ENCODE assay signal across 24 mouse cellular contexts in genomic region chr8:95596841-95597241, GRCm38 (mm10). TPM values are rescaled to one million over a fixed set of nuclear protein-coding genes. Genes with fewer than 3 reads are reported as not detected.
A peak's percentile ranks its signal among the peaks of the same experiment; 100 is the strongest.
DNase-seq lines count a peak whose midpoint lies in the region; ATAC-seq and TF ChIP-seq lines count a peak whose summit lies in the region.
"Had no signal": no experiment of that assay in that cellular context is flagged by ENCODE, and none has a peak within 500 bp of the region (broad histone marks: within the 10 kb centered on the region; RNA-seq: fewer than 3 reads in every experiment).

No protein-coding gene starts in this region.

- H3K4me3 ChIP-seq in heart, postnatal 0 days (ENCODE audit: low read depth, low read length): no peak overlapping the region
- H3K4me3 ChIP-seq: hindbrain, embryonic 12.5 days; midbrain, embryonic 13.5 days had no signal

- DNase-seq in ES-CJ7 (ENCODE audit: low read depth, low spot score) (peak; percentile 91), R1 (ENCODE audit: low read depth, low spot score) (peak; percentile 98)
- DNase-seq in heart, adult 8-10 months (ENCODE audit: low spot score): peak; percentile 35
- DNase-seq in heart, postnatal 0 days (ENCODE audit: low spot score): peak; percentile 93
- DNase-seq in adrenal gland, postnatal 25 days: no peak
- no peak for DNase-seq in adrenal gland, postnatal 10 days
- DNase-seq in ovary, postnatal 36 days (ENCODE audit: low spot score): no peak
- no peak for DNase-seq in cerebellum, adult 11-12 months
- DNase-seq: adrenal gland, adult 8-10 months; cerebellum, adult 9-10 months; forebrain, postnatal 0 days; gastrocnemius, postnatal 10 days; kidney, postnatal 4 days; left cerebral cortex, postnatal 4 days; thymus, postnatal 36 days had no signal

- H3K4me2 ChIP-seq in heart, postnatal 0 days (ENCODE audit: low read depth, low read length): peak overlapping the region; percentile 17
- H3K4me2 ChIP-seq: hindbrain, embryonic 12.5 days; midbrain, embryonic 13.5 days had no signal

- no peaks in the 10 kb centered on the region; the same call in 1 of the 2 replicates for H3K4me1 ChIP-seq in heart, postnatal 0 days (ENCODE audit: control insufficient read depth, insufficient read depth)
- H3K4me1 ChIP-seq: hindbrain, embryonic 12.5 days had no signal

- H3K9ac ChIP-seq in heart, postnatal 0 days (replicated peaks; ENCODE audit: low read depth, low read length): no peak overlapping the region
- H3K9ac ChIP-seq: forebrain, postnatal 0 days; hindbrain, embryonic 12.5 days; midbrain, embryonic 13.5 days had no signal

- no peak for TF ChIP-seq CTCF in heart, postnatal 0 days (IDR thresholded peaks at IDR 0.05; ENCODE audit: low read depth)

- H3K9me3 ChIP-seq in heart, postnatal 0 days (replicated peaks; ENCODE audit: control insufficient read depth, low read length): no peaks in the 10 kb centered on the region
- H3K9me3 ChIP-seq: hindbrain, embryonic 12.5 days; midbrain, embryonic 13.5 days had no signal

- peak overlapping the region; percentile 94 for H3K27ac ChIP-seq in heart, postnatal 0 days (ENCODE audit: low read depth)
- H3K27ac ChIP-seq: hindbrain, embryonic 12.5 days; macrophage; midbrain, embryonic 13.5 days had no signal

- no peaks in the 10 kb centered on the region for H3K27me3 ChIP-seq in heart, postnatal 0 days (ENCODE audit: control insufficient read depth, insufficient read depth, low read length)
- H3K27me3 ChIP-seq: hindbrain, embryonic 12.5 days; midbrain, embryonic 13.5 days had no signal

- ATAC-seq in heart, postnatal 0 days (ENCODE audit: insufficient read depth, low read depth): peak; percentile 94
- ATAC-seq: CD4-positive, CD25-positive, alpha-beta regulatory T cell, adult 4 months; forebrain, postnatal 0 days; intestine, postnatal 0 days; midbrain, embryonic 13.5 days; Patski had no signal

- peak; percentile 98 for TF ChIP-seq EP300 in heart, postnatal 0 days (IDR thresholded peaks at IDR 0.05; ENCODE audit: low read depth)

- WGBS in heart, postnatal 0 days: 17% methylated on average over 4 of the region's 4 CpGs

- H3K36me3 ChIP-seq in heart, postnatal 0 days (replicated peaks; ENCODE audit: control insufficient read depth, insufficient read depth, low read length): no peaks in the 10 kb centered on the region
- H3K36me3 ChIP-seq: hindbrain, embryonic 12.5 days; midbrain, embryonic 13.5 days had no signal

RNA-seq across cellular contexts. Expression of gene Prss54, which starts 20.7 kb away (rescaled TPM):
- not detected for total RNA-seq in heart, adult 8-10 months (2022)
- total RNA-seq in heart, postnatal 0 days (2014; rRNA removed; ENCODE audit: low replicate concordance): not detected in 2 replicates
- polyA plus RNA-seq in heart, postnatal 0 days (2015; fragmentation: Nextera tagmentation; extraction: Ambion mirVana): not detected in 2 replicates
- not detected in 2 replicates for total RNA-seq in adrenal gland, postnatal 25 days (2021)
- total RNA-seq in adrenal gland, postnatal 10 days (2021): not detected
- total RNA-seq: adrenal gland, adult 8-10 months; forebrain, postnatal 0 days; gastrocnemius, postnatal 10 days; left cerebral cortex, postnatal 4 days had no signal
- polyA plus RNA-seq: CD4-positive, CD25-positive, alpha-beta regulatory T cell, adult 4 months; forebrain, postnatal 0 days; hindbrain, embryonic 12.5 days; intestine, postnatal 0 days; liver, embryonic 16.5 days; macrophage; midbrain, embryonic 13.5 days; Patski; spleen, adult 2 months; stomach, embryonic 16.5 days had no signal

RNA-seq across cellular contexts. Expression of gene Gins3, which starts 36.4 kb away (rescaled TPM):
- 1 to 10 TPM in 3 of 4 experiments, under 1 TPM in 1; 0.71 to 1.9 (median 1.3) TPM for total RNA-seq in heart, adult 8-10 months (2022)
- 3.9 and 4.1 TPM in 2 replicates for total RNA-seq in heart, postnatal 0 days (2014; rRNA removed; ENCODE audit: low replicate concordance)
- 4.4 and 5.2 TPM in 2 replicates for polyA plus RNA-seq in heart, postnatal 0 days (2015; fragmentation: Nextera tagmentation; extraction: Ambion mirVana)
- total RNA-seq in adrenal gland, postnatal 25 days (2021): 3.2 and 4.1 TPM in 2 replicates
- 1 to 10 TPM; 3.8 to 5.1 TPM for total RNA-seq in adrenal gland, postnatal 10 days (2021)

Comparison
In these comparisons a context has a peak if more than half of its experiments do, and no peak if none do; other contexts are left out.
1. DNase-seq: peak in ES-CJ7 (single experiment), R1 (single experiment), heart, adult 8-10 months (single experiment) and heart, postnatal 0 days (single experiment); none in adrenal gland, postnatal 25 days (single experiment), adrenal gland, postnatal 10 days (single experiment), ovary, postnatal 36 days (single experiment) and cerebellum, adult 11-12 months (single experiment).